Mouse (Mus musculus): ENCODE measurements around the gene Dnajc7.

GRCm38 (mm10) chr11:100546955-100547354, 73.0 kb downstream of the Dnajc7 start:
- no peak for TF ChIP-seq MYOD1 (IDR thresholded peaks at IDR 0.05; ENCODE audit: control insufficient read depth in 1 of 3, insufficient read length in 2 of 3, low read depth in 2 of 3)
- no peak for TF ChIP-seq MAX (IDR thresholded peaks at IDR 0.05; ENCODE audit: low read depth)
- no peak for TF ChIP-seq CEBPB (IDR thresholded peaks at IDR 0.05; ENCODE audit: insufficient read depth, poor library complexity, severe bottlenecking)
- no peak for TF ChIP-seq POLR2A (IDR thresholded peaks at IDR 0.05; ENCODE audit: insufficient read length, low read depth)
- no peak for TF ChIP-seq E2F4 (IDR thresholded peaks at IDR 0.05; ENCODE audit: insufficient read depth)
- TF ChIP-seq POLR2AphosphoS2 (IDR thresholded peaks at IDR 0.05; ENCODE audit: insufficient read length, low read depth): no peak
- no peak for TF ChIP-seq TCF12 (IDR thresholded peaks at IDR 0.05; ENCODE audit: insufficient read depth, poor library complexity, severe bottlenecking)
- no peak for TF ChIP-seq USF1 (IDR thresholded peaks at IDR 0.05; ENCODE audit: low read depth)
- TF ChIP-seq MYOG (IDR thresholded peaks at IDR 0.05; ENCODE audit: control insufficient read depth in 1 of 3, insufficient read depth in 1 of 3, insufficient read length in 2 of 3, low read depth in 2 of 3): no peak
